Mouse (Mus musculus) G1E (cell line): ENCODE results near the gene Dclre1c. TPM values are rescaled to one million over a fixed set of nuclear protein-coding genes. Genes with fewer than 3 reads are reported as not detected.

ENCODE experiments used
- ATAC-seq: 2 replicates; pipeline ENCODE4 v1.8.0; 2016; ENCODE audit warnings: mild to moderate bottlenecking; ENCODE audit not compliant: insufficient number of reproducible peaks, poor library complexity, low FRiP score, severe bottlenecking; ENCODE audit errors: extremely low read depth
- DNase-seq: peaks from one replicate; pipeline ENCODE4 v3.0.0; 2012; ENCODE audit warnings: low spot score
- H3K27me3 ChIP-seq: 2 replicates; pipeline ENCODE4 v1.6.1; 2012; ENCODE audit warnings: mild to moderate bottlenecking, low read length, inconsistent platforms; ENCODE audit not compliant: insufficient read depth
- H3K36me3 ChIP-seq: replicated peaks from 2 replicates; pipeline ENCODE3; 2012; ENCODE audit warnings: mild to moderate bottlenecking, inconsistent platforms
- H3K4me1 ChIP-seq: 2 replicates; pipeline ENCODE4 v1.6.1; 2012; ENCODE audit warnings: low read depth, low read length, inconsistent platforms, mixed read lengths; ENCODE audit not compliant: insufficient read depth
- H3K4me3 ChIP-seq: 2 replicates; pipeline ENCODE4 v1.5.1; 2012; ENCODE audit warnings: low read depth, mild to moderate bottlenecking, inconsistent platforms, low read length, moderate library complexity, mixed read lengths
- H3K9me3 ChIP-seq: replicated peaks from 2 replicates; pipeline ENCODE4 v1.6.1; 2012; ENCODE audit warnings: inconsistent platforms
- CTCF ChIP-seq: IDR thresholded peaks from 2 replicates; pipeline ENCODE4 v1.5.1; 2012; ENCODE audit warnings: low read depth, low read length, inconsistent platforms, mixed read lengths
- GATA1 ChIP-seq: IDR thresholded peaks from 2 replicates; pipeline ENCODE4 v1.6.1; 2012; ENCODE audit warnings: borderline replicate concordance, low read length, inconsistent platforms, mixed read lengths
- GATA2 ChIP-seq: IDR thresholded peaks from 2 replicates; pipeline ENCODE4 v1.6.1; 2012; ENCODE audit warnings: low read depth, low read length, inconsistent platforms, borderline replicate concordance
- POLR2AphosphoS5 ChIP-seq: IDR thresholded peaks from 2 replicates; pipeline ENCODE4 v1.6.1; 2012; ENCODE audit warnings: low read depth, low read length, inconsistent platforms; ENCODE audit not compliant: insufficient replicate concordance
- TAL1 ChIP-seq: conservative IDR thresholded peaks from 2 replicates; pipeline ENCODE4 v1.6.1; 2012; ENCODE audit warnings: low read depth, low read length, inconsistent platforms, mixed read lengths
- polyA plus RNA-seq: library from polyadenylated mRNA; stranded (reverse); fragments of >175 nt; gene quantifications from 2 replicates; pipeline ENCODE4 v1.2.3, GENCODE M21; 2012
- total RNA-seq, 2 experiments: library from RNA; stranded (forward) in 1 of 2; stranded (reverse) in 1 of 2; fragments of 200-1000 nt in 1 of 2; fragments of >200 nt in 1 of 2; fragmentation: Nextera tagmentation in 1 of 2; gene quantifications; 2 replicates each; pipeline ENCODE4 v1.2.3; 2014 to 2017

Gene Dclre1c
- total and polyA plus RNA-seq, 3 experiments = 1.6 to 55.7 (median 16.8) TPM

- H3K4me3 ChIP-seq = no peak overlapping the region
- no peak for TF ChIP-seq POLR2AphosphoS5
- TF ChIP-seq CTCF = peak; percentile 78
- H3K36me3 ChIP-seq = no peaks in the 10 kb centered on the region
- ATAC-seq (peak; percentile 40; the same call in 1 of the 2 replicates), DNase-seq (no peak)
- H3K9me3 ChIP-seq = no peaks in the 10 kb centered on the region
- peaks cover 12% of the 10 kb centered on the region for H3K4me1 ChIP-seq
- peaks cover 36% of the 10 kb centered on the region for H3K27me3 ChIP-seq
Observed at GRCm38 (mm10) chr2:3414241-3414640, 9.7 kb upstream of the Dclre1c start.

- peaks cover 33% of the 10 kb centered on the region for H3K27me3 ChIP-seq
- no peaks in the 10 kb centered on the region for H3K36me3 ChIP-seq
- H3K4me1 ChIP-seq = peaks cover 13% of the 10 kb centered on the region
- H3K9me3 ChIP-seq = no peaks in the 10 kb centered on the region
- H3K4me3 ChIP-seq = no peak overlapping the region
- TF ChIP-seq CTCF = no peak
- TF ChIP-seq TAL1 = no peak
- TF ChIP-seq POLR2AphosphoS5 = no peak
- no peak for TF ChIP-seq GATA1
- no peak for TF ChIP-seq GATA2
- DNase-seq (no peak), ATAC-seq (no peak)
Observed at GRCm38 (mm10) chr2:3415676-3416075, 8.3 kb upstream of the Dclre1c start.

- H3K9me3 ChIP-seq = no peaks in the 10 kb centered on the region
- TF ChIP-seq CTCF (no peak), GATA1 (no peak), TAL1 (no peak), GATA2 (no peak), POLR2AphosphoS5 (no peak)
- ATAC-seq = peak; percentile 75
- H3K36me3 ChIP-seq = no peaks in the 10 kb centered on the region
- DNase-seq = peak; percentile 71
- peaks cover 22% of the 10 kb centered on the region for H3K4me1 ChIP-seq
- peaks cover 26% of the 10 kb centered on the region for H3K27me3 ChIP-seq
- peak overlapping the region; percentile 72 for H3K4me3 ChIP-seq
Observed at GRCm38 (mm10) chr2:3418883-3419431, 5.0 kb upstream of the Dclre1c start.

GRCm38 (mm10) chr2:3420157-3420556, 3.8 kb upstream of the Dclre1c start:
- no peaks in the 10 kb centered on the region for H3K36me3 ChIP-seq
- TF ChIP-seq GATA2 (no peak), POLR2AphosphoS5 (no peak), TAL1 (no peak), GATA1 (no peak)
- ATAC-seq (no peak), DNase-seq (no peak)
- no peak overlapping the region for H3K4me3 ChIP-seq
- no peaks in the 10 kb centered on the region for H3K9me3 ChIP-seq
- H3K27me3 ChIP-seq = peaks cover 23% of the 10 kb centered on the region
- H3K4me1 ChIP-seq = peaks cover 32% of the 10 kb centered on the region

GRCm38 (mm10) chr2:3422548-3422947, 1.4 kb upstream of the Dclre1c start, which contains the start of gene Meig1:
TSS of gene Meig1 (minus strand) at chr2:3422648.
- Histone ChIP-seq H3K9me3 (no peaks in the 10 kb centered on the region), H3K4me3 (no peak within 1 kb of the TSS; the same call in 1 of the 2 replicates), H3K36me3 (peaks cover 18% of the 10 kb centered on the region), H3K27me3 (peaks cover 9% of the 10 kb centered on the region; the same call in 1 of the 2 replicates), H3K4me1 (peaks cover 35% of the 10 kb centered on the region)
- DNase-seq = no peak
- TF ChIP-seq GATA2 (no peak), TAL1 (no peak)
- ATAC-seq = no peak

GRCm38 (mm10) chr2:3424579-3424910, 614 bp downstream of the Dclre1c start:
- DNase-seq (no peak), ATAC-seq (no peak)
- Histone ChIP-seq H3K9me3 (no peaks in the 10 kb centered on the region), H3K4me1 (peaks cover 28% of the 10 kb centered on the region), H3K4me3 (peak overlapping the region; percentile 79), H3K36me3 (peaks cover 36% of the 10 kb centered on the region), H3K27me3 (no peaks in the 10 kb centered on the region)
- TF ChIP-seq GATA2 (no peak), POLR2AphosphoS5 (no peak), TAL1 (no peak), CTCF (no peak), GATA1 (no peak)

- no peaks in the 10 kb centered on the region for H3K9me3 ChIP-seq
- H3K4me3 ChIP-seq = no peak overlapping the region
- H3K27me3 ChIP-seq = no peaks in the 10 kb centered on the region
- ATAC-seq = no peak
- TF ChIP-seq GATA1 (no peak), POLR2AphosphoS5 (no peak), GATA2 (no peak), TAL1 (no peak), CTCF (no peak)
- H3K4me1 ChIP-seq = peaks cover 13% of the 10 kb centered on the region; the same call in 1 of the 2 replicates
- DNase-seq = no peak
- H3K36me3 ChIP-seq = peaks cover 79% of the 10 kb centered on the region
Observed at GRCm38 (mm10) chr2:3430956-3431355, 7.0 kb downstream of the Dclre1c start.
